In genomic region chr16:78316849-78317248, GRCm38 (mm10) we compare ENCODE assay signal across 8 mouse cellular contexts. TPM values are rescaled to one million over a fixed set of nuclear protein-coding genes. Genes with fewer than 3 reads are reported as not detected.
DNase-seq lines count a peak whose midpoint lies in the region; ATAC-seq and TF ChIP-seq lines count a peak whose summit lies in the region.

No protein-coding gene starts in this region.

- peaks cover 32% of the 10 kb centered on the region for H3K4me1 ChIP-seq in forebrain, embryonic 14.5 days (ENCODE audit: control insufficient read depth, insufficient read depth, low read length)
- H3K4me1 ChIP-seq in lung, embryonic 14.5 days (ENCODE audit: insufficient read depth), result peaks cover 4% of the 10 kb centered on the region

- H3K27me3 ChIP-seq in forebrain, embryonic 14.5 days (replicated peaks; ENCODE audit: control insufficient read depth, insufficient read depth, low read length), result no peaks in the 10 kb centered on the region
- no peaks in the 10 kb centered on the region for H3K27me3 ChIP-seq in lung, embryonic 14.5 days (ENCODE audit: insufficient read depth, low read length)

- no peak overlapping the region for H3K27ac ChIP-seq in forebrain, embryonic 14.5 days (ENCODE audit: low read depth, low read length)
- peak overlapping the region; percentile 2; the same call in 1 of the 2 replicates for H3K27ac ChIP-seq in lung, embryonic 14.5 days (ENCODE audit: low read depth)

- ATAC-seq in forebrain, embryonic 14.5 days, result 0 out of 2 replicates have a peak, but pooled peaks have one; percentile 33
- peak; percentile 63 for ATAC-seq in inflammation-experienced regulatory T-cells, adult 6 months
- ATAC-seq in lung, embryonic 14.5 days (ENCODE audit: insufficient read depth), result 0 out of 2 replicates have a peak, but pooled peaks have one; percentile 40

- H3K9ac ChIP-seq in forebrain, embryonic 14.5 days (ENCODE audit: low read length), result no peak overlapping the region
- no peak overlapping the region for H3K9ac ChIP-seq in lung, embryonic 14.5 days

- no peak overlapping the region for H3K4me3 ChIP-seq in forebrain, embryonic 14.5 days (ENCODE audit: low read depth, low read length)
- no peak overlapping the region for H3K4me3 ChIP-seq in lung, embryonic 14.5 days (ENCODE audit: low read depth, low read length)

- no peak overlapping the region for H3K4me2 ChIP-seq in forebrain, embryonic 14.5 days (ENCODE audit: low read length)
- no peak overlapping the region for H3K4me2 ChIP-seq in lung, embryonic 14.5 days

- TF ChIP-seq CTCF in lung, embryonic 14.5 days (IDR thresholded peaks at IDR 0.05; ENCODE audit: low read depth), result peak; percentile 74

- 77% methylated on average over 9 of the region's 9 CpGs for WGBS in forebrain, embryonic 14.5 days
- 91% methylated on average over 9 of the region's 9 CpGs for WGBS in lung, embryonic 14.5 days

- DNase-seq in gastrocnemius, adult 18-20 months (ENCODE audit: low spot score), result peak; percentile 59
- DNase-seq in gastrocnemius, postnatal 25 days, result no peak
- peak; percentile 16 for DNase-seq in 3T3-L1 (ENCODE audit: low read depth, low spot score)
- peak; percentile 64 for DNase-seq in adrenal gland, adult 2 months
- peak; percentile 68 for DNase-seq in forebrain, embryonic 14.5 days (ENCODE audit: low spot score)
- DNase-seq in lung, embryonic 14.5 days, result peak; percentile 69
- peak; percentile 57 for DNase-seq in right cerebral cortex, postnatal 25 days

- H3K9me3 ChIP-seq in forebrain, embryonic 14.5 days (replicated peaks; ENCODE audit: control insufficient read depth, low read length), result no peaks in the 10 kb centered on the region
- no peaks in the 10 kb centered on the region for H3K9me3 ChIP-seq in lung, embryonic 14.5 days (ENCODE audit: low read depth, low read length)

- no peaks in the 10 kb centered on the region for H3K36me3 ChIP-seq in forebrain, embryonic 14.5 days (ENCODE audit: control insufficient read depth, insufficient read depth, low read length)
- no peaks in the 10 kb centered on the region for H3K36me3 ChIP-seq in lung, embryonic 14.5 days (ENCODE audit: insufficient read depth)

RNA-seq across cellular contexts. Expression of gene Cxadr, which starts 15.6 kb away (rescaled TPM):
- total RNA-seq in gastrocnemius, adult 18-20 months (2021), result under 1 TPM; 0.57 to 0.71 TPM
- 1 to 10 TPM in 1 of 2 experiments, under 1 TPM in 1; 0.56 to 1.1 TPM for total RNA-seq in gastrocnemius, postnatal 25 days (2021)
- total RNA-seq in adrenal gland, adult 2 months (2021), result 10 to 100 TPM; 13.1 to 23.8 TPM
- polyA plus RNA-seq in adrenal gland, adult 2 months (2012; rRNA removed), result 11.0 and 26.1 TPM in 2 replicates
- polyA plus RNA-seq in forebrain, embryonic 14.5 days (2014; fragmentation: Nextera tagmentation; extraction: Ambion mirVana), result 105 and 122 TPM in 2 replicates
- 1 to 10 TPM in 2 of 3 experiments, under 1 TPM in 1; 0.65 to 1.5 (median 1.1) TPM for polyA plus RNA-seq in inflammation-experienced regulatory T-cells, adult 6 months (2017; shearing (Covaris generic))
- polyA plus RNA-seq in lung, embryonic 14.5 days (2014; fragmentation: Nextera tagmentation; extraction: Ambion mirVana), result 20.2 and 22.6 TPM in 2 replicates
